Mouse (Mus musculus) liver, adult 2 months (tissue): ENCODE data around the gene Zfp69.

Experiments used
- CTCF ChIP-seq: fragments of 200-500 bp; IDR thresholded peaks from 2 replicates; pipeline ENCODE4 v1.5.1; 2011; ENCODE audit warnings: low read depth, low read length, control low read depth
- POLR2A ChIP-seq: fragments of 200-500 bp; IDR thresholded peaks from 2 replicates; pipeline ENCODE4 v1.6.1; 2011; ENCODE audit warnings: low read length, control low read depth; ENCODE audit not compliant: insufficient read depth; ENCODE audit errors: extremely low read depth

DNA sequence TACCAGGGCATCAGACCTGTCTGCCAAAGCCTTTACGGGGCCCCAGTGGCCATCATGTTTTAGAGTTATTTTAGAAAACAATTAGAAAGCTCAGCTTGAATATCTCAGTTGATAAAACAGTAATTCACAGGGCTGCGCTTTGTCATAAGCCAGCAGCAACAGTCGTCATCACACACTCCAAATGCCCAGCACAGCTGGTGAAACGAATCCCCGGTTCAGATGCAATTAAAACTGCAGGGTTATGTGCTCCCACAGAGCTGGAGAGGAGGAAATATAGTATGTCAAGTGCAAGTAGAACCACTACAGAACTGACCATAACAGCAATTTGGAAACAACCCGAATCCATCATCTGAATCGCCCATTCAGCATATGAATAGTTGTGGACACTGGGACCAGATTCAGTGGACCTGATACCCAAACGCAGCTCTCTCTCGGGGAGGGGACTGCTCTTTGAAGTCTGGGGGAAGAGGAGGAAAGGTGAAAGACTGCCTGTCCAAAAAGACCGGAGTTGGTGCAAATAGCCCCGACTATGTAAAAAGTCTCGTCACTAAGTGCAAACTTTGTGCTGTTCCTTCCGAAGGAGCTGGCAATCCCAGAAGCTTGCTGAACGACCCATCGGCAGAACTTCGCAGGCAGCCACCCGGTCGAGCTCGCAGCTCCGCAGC lies 604 bp downstream of the Zfp69 start:
- TF ChIP-seq POLR2A (no peak), CTCF (no peak)
